Mouse (Mus musculus) midbrain, embryonic 11.5 days (tissue): ENCODE measurements around the gene Rhoc. TPM values are rescaled to one million over a fixed set of nuclear protein-coding genes. Genes with fewer than 3 reads are reported as not detected.
"Not testable (repeated sequence)": the region's sequence is repeated elsewhere in the genome, so short reads cannot be mapped to it uniquely, and the experiment has no call there.

Experiments used
- ATAC-seq: fragments of 200-750 bp; cut with Nextera tagmentation; 2 replicates; pipeline ENCODE4 v1.8.0; 2017; ENCODE audit warnings: moderate TSS enrichment, moderate library complexity; ENCODE audit not compliant: low FRiP score
- DNase-seq: peaks from one replicate; pipeline ENCODE4 v3.0.0; 2015; ENCODE audit warnings: low spot score; ENCODE audit errors: missing footprints
- H3K27ac ChIP-seq: fragments of 300-500 bp; sonication (generic); 2 replicates; pipeline ENCODE4 v1.5.1; 2014; ENCODE audit warnings: low read depth, low read length
- H3K27me3 ChIP-seq: fragments of 300-500 bp; sonication (generic); 2 replicates; pipeline ENCODE4 v1.6.1; 2014; ENCODE audit warnings: mild to moderate bottlenecking, low read length, moderate library complexity, mixed read lengths; ENCODE audit not compliant: control insufficient read depth, insufficient read depth
- H3K36me3 ChIP-seq: fragments of 300-500 bp; sonication (generic); 2 replicates; pipeline ENCODE4 v1.6.1; 2014; ENCODE audit warnings: mild to moderate bottlenecking, low read length, moderate library complexity, mixed read lengths; ENCODE audit not compliant: control insufficient read depth, insufficient read depth
- H3K4me1 ChIP-seq: fragments of 300-500 bp; sonication (generic); 2 replicates; pipeline ENCODE4 v1.6.1; 2014; ENCODE audit warnings: low read length; ENCODE audit not compliant: control insufficient read depth, insufficient read depth
- H3K4me2 ChIP-seq: fragments of 300-500 bp; sonication (generic); 2 replicates; pipeline ENCODE4 v1.6.1; 2014; ENCODE audit warnings: mild to moderate bottlenecking, moderate library complexity
- H3K4me3 ChIP-seq: fragments of 300-500 bp; sonication (generic); 2 replicates; pipeline ENCODE4 v1.5.1; 2014; ENCODE audit warnings: low read depth, low read length
- H3K9ac ChIP-seq: fragments of 300-500 bp; sonication (generic); 2 replicates; pipeline ENCODE4 v1.6.1; 2014; ENCODE audit warnings: low read length
- H3K9me3 ChIP-seq: fragments of 300-500 bp; sonication (generic); 2 replicates; pipeline ENCODE4 v1.6.1; 2016; ENCODE audit warnings: low read length; ENCODE audit not compliant: control insufficient read depth
- WGBS: fragments of 180-500 bp; shearing (Covaris S2); extraction: QIAGEN DNeasy Blood & Tissue Kit; methylation state at CpG from one replicate; pipeline ENCODE4 v1.1.7; 2014; 5-methylcytosine and 5-hydroxymethylcytosine counted together
- polyA plus RNA-seq: library from polyadenylated mRNA; unstranded; fragments of >200 nt; fragmentation: Nextera tagmentation; extraction: Ambion mirVana; gene quantifications from 2 replicates; pipeline ENCODE4 v1.2.1, GENCODE M21; 2014

The Rhoc gene
- 78.2 and 82.0 TPM in 2 replicates for polyA plus RNA-seq

GRCm38 (mm10) chr3:104788075-104788474 lies at the start of gene Rhoc:
Gene Rhoc (plus strand): TSS chr3:104788375.
- H3K4me2 ChIP-seq = peak within 1 kb of the TSS; percentile 86
- H3K9me3 ChIP-seq = no peaks in the 10 kb centered on the region
- H3K4me1 ChIP-seq = peaks cover 16% of the 10 kb centered on the region
- peak; percentile 81 for DNase-seq
- H3K27ac ChIP-seq = no peak within 1 kb of the TSS
- no peak; the same call in 1 of the 2 replicates for ATAC-seq
- peak within 1 kb of the TSS; percentile 57 for H3K9ac ChIP-seq
- WGBS = 22% methylated on average over 3 of the region's 3 CpGs
- H3K27me3 ChIP-seq = peaks cover 22% of the 10 kb centered on the region
- H3K36me3 ChIP-seq = no peaks in the 10 kb centered on the region
- peak within 1 kb of the TSS; percentile 49 for H3K4me3 ChIP-seq

- H3K4me2 ChIP-seq = no peak overlapping the region
- H3K9me3 ChIP-seq = no peaks in the 10 kb centered on the region
- H3K27me3 ChIP-seq = no peaks in the 10 kb centered on the region
- no peak overlapping the region for H3K27ac ChIP-seq
- no peak for ATAC-seq
- no peak for DNase-seq
- H3K9ac ChIP-seq = no peak overlapping the region
- H3K4me1 ChIP-seq = no peaks in the 10 kb centered on the region
- 87% methylated on average over 3 of the region's 3 CpGs for WGBS
- H3K4me3 ChIP-seq = no peak overlapping the region
- H3K36me3 ChIP-seq = no peaks in the 10 kb centered on the region
These were observed 46.2 kb upstream of the Rhoc start for GRCm38 (mm10) chr3:104741954-104742353.

- no peak for ATAC-seq
- Histone ChIP-seq H3K9me3 (no peaks in the 10 kb centered on the region), H3K27me3 (no peaks in the 10 kb centered on the region), H3K27ac (no peak overlapping the region), H3K4me1 (no peaks in the 10 kb centered on the region), H3K9ac (no peak overlapping the region), H3K36me3 (no peaks in the 10 kb centered on the region), H3K4me2 (no peak overlapping the region), H3K4me3 (no peak overlapping the region)
- WGBS = 71% methylated on average over 1 of the region's 1 CpGs
- peak; percentile 49 for DNase-seq
These were observed 45.0 kb upstream of the Rhoc start for GRCm38 (mm10) chr3:104743161-104743560.

GRCm38 (mm10) chr3:104743864-104744263 lies 44.3 kb upstream of the Rhoc start:
- Histone ChIP-seq H3K4me2 (no peak overlapping the region), H3K9ac (no peak overlapping the region), H3K4me1 (no peaks in the 10 kb centered on the region), H3K27ac (no peak overlapping the region), H3K4me3 (no peak overlapping the region), H3K27me3 (no peaks in the 10 kb centered on the region), H3K36me3 (no peaks in the 10 kb centered on the region), H3K9me3 (no peaks in the 10 kb centered on the region)
- DNase-seq (no peak), ATAC-seq (no peak)
- 78% methylated on average over 1 of the region's 1 CpGs for WGBS

- not testable (repeated sequence) for ATAC-seq, H3K9me3 ChIP-seq, H3K4me1 ChIP-seq, H3K4me2 ChIP-seq, H3K9ac ChIP-seq, H3K27me3 ChIP-seq, H3K36me3 ChIP-seq, H3K4me3 ChIP-seq, H3K27ac ChIP-seq
- DNase-seq = peak; percentile 77
- 14% methylated on average over 19 of the region's 25 CpGs for whole genome bisulfite sequencing
These were observed 35.3 kb upstream of the Rhoc start for GRCm38 (mm10) chr3:104752845-104753244.

- H3K4me2 ChIP-seq = peak overlapping the region; percentile 49
- H3K4me3 ChIP-seq = peak overlapping the region; percentile 26
- H3K27ac ChIP-seq = no peak overlapping the region
- WGBS = 2% methylated on average over 27 of the region's 27 CpGs
- DNase-seq = peak; percentile 99
- no peaks in the 10 kb centered on the region for H3K9me3 ChIP-seq
- peak; percentile 92 for ATAC-seq
- H3K27me3 ChIP-seq = no peaks in the 10 kb centered on the region; the same call in 1 of the 2 replicates
- H3K9ac ChIP-seq = peak overlapping the region; percentile 46
- H3K36me3 ChIP-seq = no peaks in the 10 kb centered on the region
- H3K4me1 ChIP-seq = no peaks in the 10 kb centered on the region
These were observed 29.8 kb upstream of the Rhoc start for GRCm38 (mm10) chr3:104758406-104758805.

GRCm38 (mm10) chr3:104758869-104759268 lies 29.3 kb upstream of the Rhoc start:
- Histone ChIP-seq H3K4me3 (peak overlapping the region; percentile 26), H3K27ac (no peak overlapping the region), H3K4me1 (no peaks in the 10 kb centered on the region), H3K27me3 (no peaks in the 10 kb centered on the region; the same call in 1 of the 2 replicates), H3K9ac (peak overlapping the region; percentile 46), H3K9me3 (no peaks in the 10 kb centered on the region), H3K36me3 (no peaks in the 10 kb centered on the region), H3K4me2 (peak overlapping the region; percentile 49)
- peak; percentile 83 for DNase-seq
- WGBS = 10% methylated on average over 5 of the region's 5 CpGs
- peak; percentile 54; the same call in 1 of the 2 replicates for ATAC-seq

- H3K36me3 ChIP-seq, H3K4me3 ChIP-seq, H3K27ac ChIP-seq, H3K9me3 ChIP-seq, H3K9ac ChIP-seq, H3K27me3 ChIP-seq, ATAC-seq, H3K4me1 ChIP-seq, H3K4me2 ChIP-seq: not testable (repeated sequence)
- WGBS = 16% methylated on average over 19 of the region's 20 CpGs
- DNase-seq = peak; percentile 79
These were observed 25.9 kb upstream of the Rhoc start for GRCm38 (mm10) chr3:104762103-104762863.

GRCm38 (mm10) chr3:104765021-104765420 lies 23.2 kb upstream of the Rhoc start:
- DNase-seq (peak; percentile 88), ATAC-seq (no peak)
- Histone ChIP-seq H3K4me3 (no peak overlapping the region), H3K9ac (no peak overlapping the region), H3K9me3 (no peaks in the 10 kb centered on the region), H3K4me1 (no peaks in the 10 kb centered on the region), H3K36me3 (no peaks in the 10 kb centered on the region), H3K4me2 (no peak overlapping the region), H3K27ac (no peak overlapping the region), H3K27me3 (no peaks in the 10 kb centered on the region; the same call in 1 of the 2 replicates)
- WGBS = 29% methylated on average over 4 of the region's 4 CpGs
